Mouse (Mus musculus) forebrain, embryonic 12.5 days (tissue): ENCODE measurements at regions not wholly inside any gene's neighbourhood (a gene's known extent, or its start where the extent isn't known, plus 50 kb on each side); places are given as distances from the start of the nearest gene placed in this dataset.

Experiments
- ATAC-seq: fragments of 200-750 bp; cut with Nextera tagmentation; 2 replicates; pipeline ENCODE4 v1.8.0; 2017; ENCODE audit warnings: moderate TSS enrichment; ENCODE audit not compliant: low FRiP score
- H3K27ac ChIP-seq: fragments of 300-500 bp; sonication (generic); 2 replicates; pipeline ENCODE4 v1.5.1; 2016; ENCODE audit warnings: mild to moderate bottlenecking
- H3K27me3 ChIP-seq: fragments of 300-500 bp; sonication (generic); 2 replicates; pipeline ENCODE4 v1.6.1; 2016; ENCODE audit warnings: mild to moderate bottlenecking
- H3K36me3 ChIP-seq: fragments of 300-500 bp; sonication (generic); replicated peaks from 2 replicates; pipeline ENCODE4 v1.6.1; 2016; ENCODE audit warnings: mild to moderate bottlenecking
- H3K4me1 ChIP-seq: fragments of 300-500 bp; sonication (generic); 2 replicates; pipeline ENCODE4 v1.6.1; 2016
- H3K4me2 ChIP-seq: fragments of 300-500 bp; sonication (generic); 2 replicates; pipeline ENCODE4 v1.6.1; 2016; ENCODE audit warnings: mild to moderate bottlenecking, moderate library complexity
- H3K4me3 ChIP-seq: fragments of 300-500 bp; sonication (generic); replicated peaks from 2 replicates; pipeline ENCODE4 v1.5.1; 2016; ENCODE audit warnings: mild to moderate bottlenecking
- H3K9ac ChIP-seq: fragments of 300-500 bp; sonication (generic); 2 replicates; pipeline ENCODE4 v1.6.1; 2016; ENCODE audit warnings: mild to moderate bottlenecking
- H3K9me3 ChIP-seq: fragments of 300-500 bp; sonication (generic); 2 replicates; pipeline ENCODE4 v1.6.1; 2016
- WGBS: fragments of 180-500 bp; shearing (Covaris S2); methylation state at CpG from one replicate; pipeline ENCODE4 v1.1.7; 2016; 5-methylcytosine and 5-hydroxymethylcytosine counted together

DNA sequence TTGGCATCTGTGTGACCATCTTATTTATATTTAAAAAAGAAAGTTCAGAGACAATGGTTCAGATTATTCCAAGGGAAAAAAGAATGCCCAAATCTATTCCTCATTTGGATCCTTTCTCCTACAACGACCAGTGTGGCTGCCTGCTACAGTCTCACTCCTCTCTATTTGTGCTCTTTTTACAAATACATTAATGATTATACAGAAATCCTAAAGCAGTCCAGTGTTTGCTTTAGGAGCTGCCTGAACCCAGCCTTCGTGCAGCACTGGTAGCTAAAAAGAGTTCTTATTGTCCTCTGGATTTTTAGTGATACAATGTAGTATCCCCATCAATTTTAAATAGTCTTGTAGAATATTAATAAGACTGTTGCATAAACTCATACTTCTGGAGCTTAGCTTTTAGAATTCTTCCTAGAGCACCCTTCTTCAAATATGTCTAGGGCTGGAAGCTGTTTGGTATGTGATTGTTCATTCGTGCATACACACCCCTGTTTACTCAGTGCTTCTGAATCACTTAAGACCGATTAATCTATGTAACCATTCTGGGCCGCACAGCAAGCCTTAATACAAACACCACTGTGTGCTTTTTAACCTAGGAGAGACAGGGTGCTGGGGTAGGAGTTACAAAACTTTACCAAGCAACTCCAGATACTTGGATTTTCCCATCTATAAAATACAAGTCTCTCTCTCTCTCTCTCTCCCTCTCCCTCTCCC, 69.0 kb upstream of the Magi3 start:
- H3K9me3 ChIP-seq: no peaks in the 10 kb centered on the region
- ATAC-seq: no peak
- H3K4me3 ChIP-seq: no peak overlapping the region
- H3K4me2 ChIP-seq: no peak overlapping the region
- H3K27me3 ChIP-seq: 0 out of 2 replicates have a peak, but pooled peaks cover 4% of the 10 kb centered on the region
- no peaks in the 10 kb centered on the region; the same call in 1 of the 2 replicates for H3K4me1 ChIP-seq
- H3K27ac ChIP-seq: no peak overlapping the region
- no peaks in the 10 kb centered on the region for H3K36me3 ChIP-seq
- WGBS: 52% methylated on average over 5 of the region's 5 CpGs
- H3K9ac ChIP-seq: no peak overlapping the region

DNA sequence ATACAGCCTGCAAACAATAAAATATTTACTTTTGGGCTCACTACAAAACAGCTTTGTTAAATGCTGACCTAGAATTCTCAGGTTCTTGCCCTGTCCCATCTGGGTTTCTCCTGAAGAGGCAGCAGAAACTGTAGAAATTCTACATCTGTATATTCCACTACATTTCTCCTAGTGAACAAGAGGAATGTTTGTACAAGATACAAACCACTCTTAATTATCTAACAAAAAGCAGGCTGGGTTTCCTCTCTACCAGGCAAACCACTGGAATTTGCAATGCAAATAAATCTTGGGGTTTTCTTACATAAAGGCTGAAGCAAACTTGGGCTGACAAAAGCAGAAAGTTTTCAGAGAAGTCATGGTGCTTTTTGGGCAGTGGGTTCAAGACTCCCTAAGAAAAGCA, 67.7 kb upstream of the Magi3 start:
- no peaks in the 10 kb centered on the region for H3K9me3 ChIP-seq
- H3K27me3 ChIP-seq: no peaks in the 10 kb centered on the region
- no peak overlapping the region for H3K27ac ChIP-seq
- H3K4me2 ChIP-seq: no peak overlapping the region
- H3K4me1 ChIP-seq: no peaks in the 10 kb centered on the region; the same call in 1 of the 2 replicates
- no peak overlapping the region for H3K4me3 ChIP-seq
- H3K36me3 ChIP-seq: no peaks in the 10 kb centered on the region
- H3K9ac ChIP-seq: no peak overlapping the region
- ATAC-seq: no peak

DNA sequence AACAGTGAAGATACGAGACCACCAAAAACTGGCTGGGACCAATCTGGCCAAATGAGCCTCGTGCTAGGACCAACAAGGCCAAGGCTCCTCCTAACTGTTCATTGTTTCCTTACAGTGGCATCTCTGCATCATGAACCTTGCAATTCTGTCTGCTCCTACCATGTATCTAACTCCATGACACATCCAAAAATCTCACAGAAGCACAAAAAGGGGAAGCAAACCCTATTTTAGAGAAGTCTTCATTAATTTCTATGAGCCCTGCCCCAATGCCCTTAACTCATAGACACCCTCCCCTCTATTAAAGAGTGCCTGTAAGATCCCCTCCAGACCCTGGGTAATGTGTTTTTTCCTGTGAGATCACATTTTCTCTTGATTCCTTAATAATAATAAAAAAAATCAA, 64.8 kb upstream of the Magi3 start:
- Histone ChIP-seq H3K4me2 (no peak overlapping the region), H3K27ac (no peak overlapping the region), H3K4me1 (no peaks in the 10 kb centered on the region; the same call in 1 of the 2 replicates), H3K36me3 (no peaks in the 10 kb centered on the region), H3K4me3 (no peak overlapping the region), H3K27me3 (no peaks in the 10 kb centered on the region), H3K9me3 (no peaks in the 10 kb centered on the region), H3K9ac (no peak overlapping the region)
- no peak for ATAC-seq
- WGBS: 85% methylated on average over 2 of the region's 2 CpGs

DNA sequence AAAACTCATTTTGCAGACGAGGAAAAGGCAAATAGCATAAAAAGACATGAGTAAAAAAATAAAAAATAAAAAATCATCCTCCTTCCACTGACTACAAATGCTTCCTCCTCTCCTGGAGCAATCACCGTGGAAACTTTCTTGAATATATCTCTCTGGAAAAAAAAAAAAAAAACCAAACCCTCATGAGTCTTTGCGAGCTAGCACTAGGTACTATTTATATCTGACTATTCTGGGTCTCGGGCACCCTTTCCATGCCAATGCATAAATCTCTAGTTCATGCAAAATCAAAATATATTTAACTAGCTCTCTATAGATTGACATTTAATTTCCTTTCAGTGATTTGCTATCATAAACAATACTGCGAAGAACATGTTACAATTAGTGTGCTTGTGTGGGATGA, 63.7 kb upstream of the Magi3 start:
- H3K27me3 ChIP-seq: no peaks in the 10 kb centered on the region

DNA sequence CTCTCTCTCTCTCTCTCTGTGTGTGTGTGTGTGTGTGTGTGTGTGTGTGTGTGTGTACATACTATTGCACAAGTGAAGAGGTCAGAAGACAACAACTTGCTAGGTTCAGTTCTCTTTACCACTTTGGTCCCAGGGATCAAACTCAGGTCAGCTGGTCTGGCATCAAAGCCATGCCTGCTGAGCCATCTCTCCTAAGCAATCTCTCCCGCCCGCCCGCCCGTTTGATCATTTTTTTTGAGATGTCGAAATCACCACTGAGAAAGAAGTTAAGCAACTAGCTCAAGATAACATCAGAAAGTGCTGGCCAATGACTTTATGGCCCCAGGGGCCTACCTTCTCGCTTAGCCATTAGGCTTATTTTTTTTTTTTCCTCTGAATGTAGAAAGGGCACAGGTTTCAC, 59.3 kb upstream of the Magi3 start:
- H3K36me3 ChIP-seq: no peaks in the 10 kb centered on the region
- 88% methylated on average over 6 of the region's 6 CpGs for WGBS

More for the DNA sequence above, 63.7 kb upstream of the Magi3 start:
- Histone ChIP-seq H3K36me3 (no peaks in the 10 kb centered on the region), H3K4me3 (no peak overlapping the region), H3K27ac (no peak overlapping the region), H3K9ac (no peak overlapping the region), H3K9me3 (no peaks in the 10 kb centered on the region), H3K4me1 (no peaks in the 10 kb centered on the region; the same call in 1 of the 2 replicates), H3K4me2 (no peak overlapping the region)
- no peak for ATAC-seq
- WGBS: 94% methylated on average over 5 of the region's 5 CpGs

DNA sequence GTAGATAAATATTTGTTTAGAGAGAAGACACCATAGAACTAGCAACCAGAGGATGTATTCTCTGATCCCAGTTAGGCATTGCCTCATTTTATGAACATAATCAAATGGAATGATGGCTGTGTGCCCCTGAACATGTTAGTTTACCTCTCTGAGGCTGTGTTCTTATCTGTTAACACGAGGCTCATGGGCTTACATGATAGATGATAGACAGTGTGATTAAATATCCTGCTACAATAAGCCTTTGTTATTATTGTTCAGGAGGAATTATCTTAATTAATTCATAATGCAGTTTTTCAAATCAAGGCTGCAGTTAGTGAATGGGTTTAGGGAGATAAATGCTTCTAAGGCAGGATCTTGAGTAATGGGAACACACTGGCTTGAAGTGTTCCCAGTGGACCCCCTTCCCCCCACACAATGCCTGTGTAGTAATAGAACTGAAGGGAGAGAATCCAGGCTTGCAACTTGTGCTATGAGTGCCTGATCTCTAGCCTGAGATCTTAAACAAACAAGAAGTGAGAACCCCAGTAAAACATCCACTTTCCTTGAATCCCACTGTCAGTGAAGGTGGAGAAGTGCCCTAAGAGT, 54.6 kb upstream of the Magi3 start:
- H3K4me1 ChIP-seq: peaks cover 8% of the 10 kb centered on the region
- no peak overlapping the region for H3K4me3 ChIP-seq
- H3K9ac ChIP-seq: no peak overlapping the region
- no peaks in the 10 kb centered on the region for H3K27me3 ChIP-seq
- H3K9me3 ChIP-seq: no peaks in the 10 kb centered on the region
- no peaks in the 10 kb centered on the region for H3K36me3 ChIP-seq
- H3K4me2 ChIP-seq: no peak overlapping the region
- ATAC-seq: no peak
- no peak overlapping the region for H3K27ac ChIP-seq
- 45% methylated on average over 1 of the region's 1 CpGs for WGBS

More for the DNA sequence above, 59.3 kb upstream of the Magi3 start:
- no peak overlapping the region for H3K9ac ChIP-seq
- no peak overlapping the region for H3K27ac ChIP-seq
- no peak for ATAC-seq
- no peaks in the 10 kb centered on the region for H3K27me3 ChIP-seq
- no peaks in the 10 kb centered on the region for H3K9me3 ChIP-seq
- H3K4me1 ChIP-seq: peaks cover 8% of the 10 kb centered on the region
- H3K4me2 ChIP-seq: no peak overlapping the region
- H3K4me3 ChIP-seq: no peak overlapping the region

DNA sequence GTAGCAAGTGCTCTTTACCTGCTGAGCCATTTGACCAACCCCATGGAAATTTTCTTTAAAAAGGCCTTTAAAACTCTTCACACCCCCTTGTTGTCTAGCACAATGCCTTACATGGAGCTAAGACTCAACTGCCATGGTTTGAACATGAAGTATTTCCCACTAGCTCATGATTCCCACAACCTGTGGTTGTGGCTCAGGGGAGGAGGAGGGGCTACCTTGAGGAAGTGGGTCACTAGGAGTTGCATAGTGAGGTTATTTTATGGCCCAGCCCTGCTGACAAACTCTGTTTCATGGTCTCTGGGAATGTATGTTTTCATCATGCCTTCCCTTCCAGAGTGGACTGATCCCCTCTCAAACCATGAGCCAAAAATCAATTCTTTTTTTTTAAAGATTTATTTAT, 53.9 kb upstream of the Magi3 start:
- no peak overlapping the region for H3K27ac ChIP-seq
- H3K9me3 ChIP-seq: no peaks in the 10 kb centered on the region
- ATAC-seq: no peak
- no peaks in the 10 kb centered on the region for H3K36me3 ChIP-seq
- H3K9ac ChIP-seq: no peak overlapping the region
- no peaks in the 10 kb centered on the region for H3K27me3 ChIP-seq
- peaks cover 8% of the 10 kb centered on the region for H3K4me1 ChIP-seq
- no peak overlapping the region for H3K4me3 ChIP-seq
- no peak overlapping the region for H3K4me2 ChIP-seq
